Mouse (Mus musculus) urinary bladder, postnatal 25 days (tissue): ENCODE measurements at regions not wholly inside any gene's neighbourhood (a gene's known extent, or its start where the extent isn't known, plus 50 kb on each side); places are given as distances from the start of the nearest gene placed in this dataset.
A peak's percentile ranks its signal among the peaks of the same experiment; 100 is the strongest.

Experiments
- DNase-seq: peaks from one replicate; pipeline ENCODE4 v3.0.0; 2022; ENCODE audit warnings: low spot score

DNA sequence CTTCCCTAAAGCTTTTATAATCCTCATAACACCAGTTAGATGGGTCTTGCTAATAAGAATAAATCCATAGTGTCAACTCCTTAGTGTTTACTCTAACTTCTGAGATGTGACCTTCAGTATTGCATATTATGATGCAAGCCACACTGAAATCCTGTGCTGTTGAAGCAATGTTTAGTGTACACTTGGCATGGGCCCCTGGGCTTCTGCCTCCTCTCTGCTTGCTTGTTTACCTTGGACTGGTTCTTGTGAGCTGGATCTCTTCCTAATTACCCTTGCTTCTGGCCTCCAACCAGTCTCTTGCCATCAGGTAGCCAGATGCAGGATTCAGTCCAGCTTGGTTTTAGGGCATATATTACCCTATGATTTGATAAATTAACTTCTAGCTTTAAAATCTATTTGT lies 57.0 kb downstream of the Rgs2 start:
- DNase-seq: no peak

DNA sequence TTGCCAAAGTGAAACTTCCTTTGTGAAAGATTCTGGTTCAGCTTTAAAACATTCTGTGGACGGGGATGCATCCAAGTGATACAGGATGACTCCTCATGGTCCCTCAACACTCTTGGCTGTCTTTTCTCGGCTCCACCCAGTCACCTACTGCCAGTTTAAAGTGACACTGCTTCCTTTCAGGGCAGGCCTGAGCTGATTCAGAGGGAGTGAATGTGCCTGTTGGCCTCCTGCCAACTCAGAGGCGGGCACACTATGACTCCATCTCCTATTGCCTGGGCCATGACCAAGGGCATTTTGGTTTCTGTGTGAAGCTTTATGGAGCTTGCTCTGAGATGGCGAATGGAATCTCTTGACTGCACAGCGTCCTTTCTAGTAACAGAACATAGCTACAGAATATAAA lies 62.5 kb downstream of the Rgs2 start:
- peak; percentile 47 for DNase-seq

DNA sequence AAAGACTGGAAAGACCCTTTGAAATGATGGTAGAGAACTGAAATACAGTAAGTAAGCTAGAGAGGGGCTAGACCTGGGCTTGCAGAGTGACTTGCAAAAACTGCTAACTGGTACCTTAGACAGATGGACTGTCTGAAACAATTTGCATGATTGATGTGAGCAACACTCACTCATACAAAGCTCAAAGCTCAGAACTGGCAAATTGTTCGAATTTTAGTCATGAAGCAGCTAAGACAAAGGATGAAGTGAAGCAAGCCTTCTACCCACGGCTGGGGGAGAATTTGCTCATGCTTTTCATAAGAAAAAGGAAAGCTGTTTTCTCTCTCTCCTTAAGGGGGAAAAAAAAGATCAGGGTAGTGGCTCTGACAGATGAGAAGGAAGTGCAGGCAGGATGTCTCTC lies 64.5 kb downstream of the Rgs2 start:
- DNase-seq: no peak

DNA sequence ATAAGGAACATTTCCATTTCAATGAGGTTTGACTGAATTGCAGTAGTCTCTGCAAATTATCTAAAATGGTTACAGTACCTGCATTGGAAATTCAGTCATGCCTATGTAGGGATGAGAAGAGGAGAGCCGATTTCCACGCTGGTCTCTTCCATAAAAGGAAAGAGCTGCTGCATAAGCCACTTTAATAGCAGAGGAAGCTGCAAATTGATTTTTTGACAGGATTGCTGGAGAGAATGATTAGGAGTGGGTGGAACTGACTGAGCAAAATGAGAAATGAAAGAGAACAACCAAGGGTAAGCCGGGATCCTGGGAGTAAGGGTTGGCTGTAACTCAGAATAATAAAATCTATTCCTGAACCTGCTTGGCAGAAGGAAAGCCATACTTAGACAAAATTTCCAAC lies 65.4 kb downstream of the Rgs2 start:
- no peak for DNase-seq

DNA sequence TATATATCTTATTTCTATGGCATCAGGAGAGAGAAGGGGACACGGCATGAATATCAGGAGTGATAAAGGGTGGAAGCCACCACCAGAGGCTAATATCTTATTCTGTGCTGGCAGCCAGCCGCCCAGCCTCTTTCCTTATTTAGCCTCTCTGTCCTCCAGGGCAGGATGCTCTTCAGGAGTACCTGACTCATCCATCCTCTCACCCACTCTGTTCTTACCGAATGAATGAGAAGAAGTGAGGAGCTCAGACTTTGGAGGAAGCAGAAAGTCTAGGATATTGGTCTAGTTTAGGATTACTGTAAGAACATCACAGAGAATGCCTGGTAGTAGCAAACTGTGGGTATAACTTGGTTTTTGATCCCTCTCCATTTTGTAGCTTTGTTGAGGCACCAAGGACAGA lies 73.2 kb downstream of the Rgs2 start:
- DNase-seq: no peak

DNA sequence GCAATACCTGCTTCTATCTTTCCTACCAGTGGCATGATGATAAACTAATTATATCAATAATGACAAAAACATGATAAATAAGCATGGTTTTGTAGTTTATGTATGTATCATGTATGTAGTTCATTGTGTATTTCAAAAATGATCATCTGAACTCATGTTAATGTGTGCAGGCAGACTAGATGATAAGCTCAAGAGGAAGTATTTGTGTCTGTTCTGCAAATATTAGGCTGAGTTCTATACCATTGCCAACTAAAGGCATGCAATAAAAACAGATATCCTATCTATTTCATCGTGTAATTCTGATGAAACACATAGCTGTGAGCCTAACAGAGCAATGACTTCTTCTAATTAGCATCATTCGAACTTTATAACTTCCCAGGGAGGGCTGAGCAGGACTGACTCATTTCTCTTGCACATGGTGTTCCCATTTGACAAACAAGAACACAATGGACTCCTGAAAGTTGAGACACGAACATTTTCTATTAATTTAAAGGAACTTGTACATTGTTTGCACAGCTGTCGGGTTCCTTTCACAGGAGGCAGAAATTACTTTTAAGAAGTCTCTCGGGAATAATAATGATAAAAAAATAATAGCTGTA lies 74.3 kb downstream of the Rgs2 start:
- no peak for DNase-seq

DNA sequence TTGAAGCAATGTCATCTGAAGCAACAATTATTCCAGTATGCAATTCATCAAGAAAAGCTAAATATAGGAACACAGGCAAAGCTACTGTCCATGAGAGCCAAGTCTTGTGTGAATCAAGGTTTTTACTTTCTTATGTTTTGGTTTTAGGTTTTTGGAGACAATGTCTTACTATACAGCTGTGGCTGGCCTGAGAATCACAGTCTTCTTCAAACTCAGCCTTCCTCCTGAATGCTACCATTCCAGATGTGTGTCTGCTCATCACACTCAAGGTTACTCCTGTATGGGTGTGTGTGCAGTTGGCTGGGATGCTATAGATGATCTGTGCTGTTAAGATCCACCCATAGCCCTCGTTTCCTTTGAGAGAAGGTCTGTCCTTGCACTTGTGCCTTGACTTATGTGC lies 81.5 kb downstream of the Rgs2 start:
- no peak for DNase-seq

DNA sequence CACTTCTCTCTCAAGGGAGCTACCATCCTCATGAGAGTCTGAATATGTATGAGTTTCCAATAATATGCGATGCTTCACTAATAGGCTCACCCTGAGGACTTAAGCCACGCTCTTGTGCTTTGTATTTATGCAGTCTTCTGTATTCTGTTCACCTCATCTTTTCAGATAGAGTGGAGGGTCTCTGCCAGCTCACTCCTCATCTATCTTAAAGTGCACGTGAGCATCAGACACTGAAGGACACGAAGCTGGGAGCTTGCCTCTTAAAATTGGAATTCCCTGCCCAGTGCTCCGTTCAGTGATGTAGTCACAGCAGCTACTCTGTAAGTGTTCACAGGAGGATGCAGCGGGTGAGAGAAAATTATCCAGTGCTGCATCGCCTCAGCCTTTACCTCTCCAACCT lies 83.7 kb downstream of the Rgs2 start:
- DNase-seq: no peak

DNA sequence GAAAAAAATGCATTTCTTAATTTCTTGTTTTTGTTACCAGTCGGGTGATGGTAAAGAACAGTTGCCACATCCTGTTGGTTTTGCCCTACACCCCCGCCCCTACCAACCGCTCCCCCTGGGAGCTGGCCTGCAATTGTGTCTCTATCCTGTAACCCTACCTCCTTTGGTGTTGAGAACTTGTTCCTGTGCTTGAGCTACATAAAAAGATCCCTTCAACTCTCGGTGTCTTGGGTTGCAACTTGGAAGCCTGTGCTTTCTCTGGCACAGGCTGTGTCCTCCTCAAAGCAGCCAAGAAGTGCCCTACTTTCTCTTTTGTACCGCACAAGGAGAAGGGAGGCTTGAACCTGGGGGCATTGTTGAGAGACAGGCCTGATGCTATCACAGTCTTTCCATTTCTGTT lies 85.0 kb downstream of the Rgs2 start:
- no peak for DNase-seq

DNA sequence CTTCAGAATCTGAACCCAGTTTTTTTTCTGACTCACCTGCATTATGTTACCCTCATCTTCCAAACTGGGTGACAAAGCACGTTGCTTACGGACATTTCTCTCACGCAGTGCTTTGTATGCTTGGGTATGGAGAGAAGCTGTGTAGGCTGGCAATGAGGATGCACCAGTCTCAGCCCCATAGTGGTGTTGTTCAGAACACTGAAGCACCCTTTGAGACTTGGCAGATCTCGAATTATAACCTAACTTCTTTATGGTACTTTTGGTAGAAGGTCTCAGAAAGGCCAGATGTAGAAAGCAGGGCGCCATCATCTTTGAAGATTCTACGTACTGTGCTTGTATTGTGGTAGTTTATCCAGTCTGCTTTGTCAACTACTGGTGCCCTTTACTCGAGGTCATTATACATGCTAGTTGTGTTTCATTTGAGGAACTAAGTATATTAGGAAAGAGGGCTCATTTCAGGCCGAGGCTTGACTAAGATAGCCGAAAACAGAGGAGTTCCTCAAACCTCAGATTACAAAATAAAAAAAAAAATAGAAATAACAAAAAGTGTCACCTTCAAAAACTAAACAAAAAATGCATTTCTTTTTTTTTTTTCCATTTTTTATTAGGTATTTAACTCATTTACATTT lies 85.7 kb downstream of the Rgs2 start:
- no peak for DNase-seq

DNA sequence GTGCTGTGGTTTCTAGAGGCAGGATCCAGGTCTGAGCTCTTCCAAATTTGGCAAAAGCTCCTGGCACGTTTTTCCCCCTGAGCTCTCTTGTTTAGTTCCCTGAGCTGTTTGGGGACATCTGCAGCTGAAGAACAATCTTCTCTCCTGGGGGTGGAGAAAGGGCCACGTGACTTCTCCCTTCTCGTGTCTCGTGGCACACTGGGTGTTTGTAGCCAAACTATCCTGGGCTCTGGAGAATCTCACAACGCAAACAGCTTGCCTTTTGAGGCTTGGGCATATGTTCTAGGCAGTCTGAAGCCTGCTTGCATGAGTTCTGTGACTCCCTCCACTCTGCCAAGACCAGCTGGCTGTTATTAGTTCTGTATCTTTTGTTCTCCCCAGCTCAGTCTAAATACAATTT lies 86.3 kb downstream of the Rgs2 start:
- no peak for DNase-seq

DNA sequence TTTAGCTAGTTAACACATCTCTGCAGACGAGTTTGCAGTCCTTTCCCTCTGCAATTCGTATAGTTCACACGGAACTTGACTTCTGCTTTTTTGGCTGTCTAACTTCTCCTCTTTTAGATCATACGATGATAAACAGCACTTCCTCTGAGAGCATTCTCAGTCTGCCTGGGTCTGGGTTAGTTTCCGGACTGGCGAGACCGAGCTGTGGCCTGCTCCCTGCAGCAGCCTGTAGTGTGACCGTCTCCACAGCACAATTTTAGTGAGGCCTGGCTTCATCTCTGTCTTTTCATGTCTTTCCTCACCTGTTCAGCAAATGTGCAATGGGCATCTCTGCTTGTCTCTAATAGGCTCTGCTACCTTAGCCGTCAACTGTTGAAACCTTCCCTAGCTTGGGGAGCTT lies 87.4 kb downstream of the Rgs2 start:
- no peak for DNase-seq

DNA sequence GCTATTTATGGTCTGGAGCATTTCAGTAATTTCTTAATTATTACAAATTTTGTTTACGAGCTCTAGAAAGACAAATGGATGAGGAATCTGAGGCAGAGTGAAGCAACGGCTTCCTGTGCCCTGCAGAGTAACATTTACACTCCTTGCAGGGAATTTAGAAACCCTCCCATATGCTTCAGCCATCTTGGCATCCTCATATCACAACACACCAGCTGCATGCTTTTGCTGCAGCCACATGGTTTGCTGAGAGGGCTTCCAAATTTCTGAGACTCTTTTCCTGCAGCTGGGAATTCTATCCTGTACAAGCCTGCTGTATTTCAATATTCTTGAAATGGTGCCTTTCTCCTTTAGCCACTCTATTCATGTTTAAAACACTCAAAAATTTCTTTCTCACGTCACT lies 91.4 kb downstream of the Rgs2 start:
- DNase-seq: no peak

DNA sequence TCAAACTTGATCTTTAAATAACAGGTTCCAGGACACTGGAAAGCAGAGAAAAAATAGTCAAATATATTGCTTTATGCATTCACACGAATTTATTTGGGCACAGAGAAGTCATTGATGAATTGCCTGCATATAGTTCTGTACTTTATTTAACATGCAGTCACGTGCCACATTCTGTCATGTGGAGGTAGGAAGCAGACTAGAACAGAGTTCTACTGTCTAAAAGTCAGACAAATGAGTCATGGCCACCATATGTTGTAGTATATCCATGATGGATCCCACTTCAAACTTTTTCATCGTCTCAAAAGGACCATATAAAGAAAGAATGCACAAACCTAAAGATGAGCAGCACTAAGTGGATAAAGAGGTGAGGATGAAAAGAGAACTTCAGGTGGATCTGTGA lies 92.7 kb downstream of the Rgs2 start:
- no peak for DNase-seq

DNA sequence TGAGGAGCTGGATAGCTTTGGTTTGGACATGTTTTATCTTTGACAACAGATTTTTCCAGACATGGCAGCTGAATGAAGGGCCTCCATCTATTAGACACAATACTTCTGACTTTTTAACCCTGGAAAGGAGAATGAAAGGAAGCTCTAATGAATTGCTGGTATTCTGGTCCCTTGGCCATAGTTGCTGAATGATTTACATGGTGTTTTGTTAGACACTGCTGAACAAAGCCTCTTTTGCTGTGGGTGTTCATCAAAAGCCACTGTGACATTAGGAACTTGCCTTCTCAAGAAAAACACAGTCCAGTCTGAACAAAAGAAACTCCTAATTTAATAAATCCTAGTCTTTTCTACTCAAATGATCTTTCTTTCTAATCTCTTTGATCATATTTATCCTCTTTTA lies 93.4 kb downstream of the Rgs2 start:
- no peak for DNase-seq

DNA sequence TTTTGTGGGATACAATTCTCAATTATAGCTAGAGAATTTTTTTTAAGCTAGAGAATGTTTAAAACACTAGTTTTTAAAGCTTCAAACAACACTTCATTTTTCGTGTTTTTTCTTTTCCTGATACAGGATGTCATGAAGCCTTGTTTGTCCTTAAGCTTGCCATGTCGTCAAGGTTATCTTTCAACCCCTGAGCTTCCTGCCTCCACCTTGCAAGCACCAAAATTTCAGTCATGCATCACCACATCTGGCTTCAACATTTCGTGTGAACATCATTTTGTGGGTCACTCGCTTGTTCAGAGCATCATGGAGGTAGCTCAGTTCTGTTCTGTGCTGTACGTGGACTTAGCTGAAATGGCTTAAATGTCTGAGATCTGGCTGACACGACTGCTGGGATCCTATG lies 96.6 kb downstream of the Rgs2 start:
- no peak for DNase-seq

DNA sequence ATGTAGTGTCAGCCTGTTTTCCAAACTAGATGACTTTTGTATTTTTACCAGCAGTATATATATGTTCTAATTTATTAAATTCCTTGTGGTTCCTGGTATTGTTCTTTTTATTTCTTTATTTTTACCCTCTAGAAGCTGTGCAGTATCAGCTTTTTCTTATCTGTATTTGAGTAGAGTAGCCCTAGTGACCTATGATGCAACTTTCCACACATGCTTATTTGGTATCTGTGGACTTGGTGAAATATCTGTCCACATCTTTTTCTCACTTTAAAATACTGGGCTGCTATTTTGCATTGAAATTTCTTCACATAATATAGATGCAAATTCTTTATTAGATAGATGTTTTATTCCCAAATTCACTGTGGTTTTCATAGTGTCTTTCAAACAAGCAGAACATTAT lies 97.1 kb downstream of the Rgs2 start:
- no peak for DNase-seq

DNA sequence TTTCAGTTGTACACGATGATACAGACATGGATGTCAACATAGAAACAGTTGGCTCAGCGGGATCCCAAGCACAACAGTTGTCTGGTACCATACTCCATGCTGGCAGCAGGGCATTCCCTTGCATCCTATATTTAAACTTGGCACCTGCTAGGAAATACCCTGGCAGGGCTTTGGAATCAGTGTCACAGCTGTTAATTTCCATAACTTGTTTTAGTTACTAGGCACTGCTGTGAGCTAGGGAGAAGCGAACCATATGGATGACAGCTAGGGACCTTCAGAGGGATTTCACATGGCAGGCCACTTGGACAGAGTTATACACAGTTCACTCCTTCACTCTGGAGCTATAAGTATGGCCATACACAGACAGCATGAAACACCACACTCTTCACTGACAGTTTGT lies 100.0 kb downstream of the Rgs2 start:
- no peak for DNase-seq

DNA sequence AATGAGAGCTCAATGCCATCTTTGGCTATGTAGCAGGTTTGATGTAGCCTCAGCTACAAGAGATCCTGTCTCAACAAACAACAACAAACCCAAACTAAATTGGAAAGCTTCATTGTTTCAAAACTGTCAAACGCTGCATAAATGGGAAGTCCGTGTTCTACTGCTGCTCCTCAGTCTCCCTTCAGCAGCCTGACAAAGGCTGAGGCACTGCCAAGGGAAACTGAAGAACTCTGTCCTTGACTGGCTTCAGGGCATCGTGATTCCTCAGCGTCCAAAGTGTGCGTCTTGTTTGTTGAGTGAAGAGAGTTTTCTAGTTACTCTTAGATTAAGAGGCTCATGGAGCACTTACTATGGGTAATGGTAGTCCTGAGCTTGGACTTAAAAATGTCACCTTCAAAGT lies 100.7 kb downstream of the Rgs2 start:
- DNase-seq: no peak

DNA sequence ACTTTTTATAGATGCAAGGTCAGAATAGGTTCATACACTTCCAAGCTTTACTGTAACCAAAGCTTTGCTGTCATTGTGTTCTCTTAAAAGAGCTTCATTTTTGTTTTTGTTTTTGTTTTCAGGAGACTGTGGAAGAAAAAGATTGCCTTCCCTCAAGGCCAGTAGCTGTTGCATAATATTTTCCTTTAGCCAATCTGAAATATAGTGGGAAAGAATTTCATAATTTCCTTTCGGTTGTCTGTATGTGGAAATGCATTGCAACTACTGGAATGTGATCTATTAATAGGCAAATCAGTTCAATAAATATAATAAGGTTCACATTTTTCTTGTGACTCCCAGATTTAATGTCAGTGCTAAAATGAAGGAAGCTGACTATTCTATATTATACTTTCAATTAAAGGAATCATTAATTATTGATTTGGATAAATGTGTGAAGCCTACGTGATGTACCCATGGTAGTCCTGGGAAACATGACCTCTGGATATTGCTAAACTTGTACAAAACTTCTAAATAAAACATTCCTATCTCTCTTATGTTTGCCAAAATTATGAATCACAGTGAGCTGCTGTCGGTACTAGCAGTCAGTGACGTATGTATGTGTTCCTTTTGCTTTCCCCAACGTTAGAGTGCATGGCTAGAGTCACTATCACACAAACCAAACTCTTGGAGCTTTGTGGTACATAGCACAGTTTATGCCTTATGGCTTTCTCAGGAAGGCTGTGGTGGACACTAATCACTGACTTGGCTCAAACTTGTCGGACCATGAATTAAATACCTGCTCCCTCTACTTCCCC lies 102.6 kb downstream of the Rgs2 start:
- no peak for DNase-seq

DNA sequence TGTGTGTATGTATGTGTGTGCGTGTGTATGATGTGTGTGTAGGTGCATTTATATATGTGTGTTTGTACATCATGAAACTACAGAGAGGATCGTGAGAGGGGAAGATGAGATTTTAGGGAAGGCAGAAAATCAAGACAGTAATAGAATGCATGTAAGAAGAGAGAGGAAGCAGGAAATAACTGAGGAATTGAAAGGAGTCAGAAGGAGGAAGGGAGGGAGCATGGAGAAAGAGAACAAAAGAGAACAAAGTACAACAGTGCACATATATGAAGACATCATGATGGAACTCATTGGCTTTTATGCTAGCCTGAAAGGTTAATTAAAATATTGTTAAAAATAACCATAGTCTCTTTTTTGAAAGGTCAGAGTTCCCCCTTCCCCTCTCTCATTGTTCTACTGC lies 111.4 kb downstream of the Uchl5 start:
- no peak for DNase-seq

DNA sequence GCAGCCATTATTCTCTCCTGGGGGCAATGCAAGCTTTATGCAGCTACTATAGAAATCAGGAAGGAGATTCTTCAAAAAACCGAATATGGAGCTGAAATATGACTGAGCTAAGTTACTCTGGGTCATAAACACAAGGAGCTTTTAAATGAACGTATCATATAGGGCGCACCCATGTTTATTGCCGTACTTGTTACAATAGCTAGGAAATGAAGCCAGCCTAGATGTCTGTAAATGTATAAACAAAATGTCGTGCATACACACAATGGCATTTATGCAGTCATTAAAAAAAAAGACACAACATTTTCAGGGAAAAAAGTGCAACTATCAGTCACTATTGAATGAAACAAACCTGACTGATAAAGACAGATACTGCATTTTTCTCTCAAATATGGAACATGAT lies 111.0 kb downstream of the Uchl5 start:
- no peak for DNase-seq

DNA sequence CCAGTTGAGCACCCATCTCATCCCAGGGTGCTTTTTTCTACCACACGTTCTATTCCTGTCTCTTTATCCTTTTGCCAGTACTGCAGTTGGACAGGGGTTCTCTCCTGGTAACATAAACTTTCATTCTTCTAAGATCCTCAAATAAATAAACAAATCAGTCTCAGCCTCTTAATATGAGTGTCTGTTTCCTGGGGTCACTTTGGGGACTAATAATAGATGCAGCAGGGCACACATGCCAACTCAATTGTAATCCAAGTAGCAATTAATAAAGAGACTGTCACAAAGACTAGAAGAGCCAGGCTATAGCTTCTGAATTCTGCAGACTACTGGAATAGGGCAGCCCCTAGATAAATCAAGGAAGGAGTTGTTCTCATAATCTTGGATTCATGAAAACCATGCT lies 108.9 kb downstream of the Uchl5 start:
- DNase-seq: no peak

DNA sequence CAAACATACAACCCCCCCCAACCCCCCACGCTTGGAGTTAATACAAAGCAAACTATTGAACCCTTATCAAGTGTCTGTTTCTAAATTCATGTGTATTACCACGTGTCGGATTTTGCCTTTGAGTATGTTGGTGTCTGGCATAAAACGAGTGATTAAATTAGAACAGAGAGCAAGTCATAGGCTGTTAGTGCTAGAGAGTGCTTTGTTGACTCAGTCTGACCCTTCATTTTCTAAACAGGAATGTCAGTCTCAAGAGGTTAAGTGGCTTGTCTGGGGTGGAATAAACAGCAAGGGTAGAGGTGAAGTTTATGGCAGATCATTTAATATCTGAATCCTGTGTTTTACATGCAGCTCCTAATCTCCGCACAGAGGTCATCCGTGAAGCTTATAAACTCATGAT lies 104.1 kb downstream of the Uchl5 start:
- DNase-seq: no peak
